Mouse (Mus musculus): Measurements from ENCODE around the gene Golga2. TPM values are rescaled to one million over a fixed set of nuclear protein-coding genes. Genes with fewer than 3 reads are reported as not detected.

Gene Golga2
- total and polyA plus RNA-seq, 2 experiments from 2014 or later, result 24.4 to 55.8 TPM

DNA sequence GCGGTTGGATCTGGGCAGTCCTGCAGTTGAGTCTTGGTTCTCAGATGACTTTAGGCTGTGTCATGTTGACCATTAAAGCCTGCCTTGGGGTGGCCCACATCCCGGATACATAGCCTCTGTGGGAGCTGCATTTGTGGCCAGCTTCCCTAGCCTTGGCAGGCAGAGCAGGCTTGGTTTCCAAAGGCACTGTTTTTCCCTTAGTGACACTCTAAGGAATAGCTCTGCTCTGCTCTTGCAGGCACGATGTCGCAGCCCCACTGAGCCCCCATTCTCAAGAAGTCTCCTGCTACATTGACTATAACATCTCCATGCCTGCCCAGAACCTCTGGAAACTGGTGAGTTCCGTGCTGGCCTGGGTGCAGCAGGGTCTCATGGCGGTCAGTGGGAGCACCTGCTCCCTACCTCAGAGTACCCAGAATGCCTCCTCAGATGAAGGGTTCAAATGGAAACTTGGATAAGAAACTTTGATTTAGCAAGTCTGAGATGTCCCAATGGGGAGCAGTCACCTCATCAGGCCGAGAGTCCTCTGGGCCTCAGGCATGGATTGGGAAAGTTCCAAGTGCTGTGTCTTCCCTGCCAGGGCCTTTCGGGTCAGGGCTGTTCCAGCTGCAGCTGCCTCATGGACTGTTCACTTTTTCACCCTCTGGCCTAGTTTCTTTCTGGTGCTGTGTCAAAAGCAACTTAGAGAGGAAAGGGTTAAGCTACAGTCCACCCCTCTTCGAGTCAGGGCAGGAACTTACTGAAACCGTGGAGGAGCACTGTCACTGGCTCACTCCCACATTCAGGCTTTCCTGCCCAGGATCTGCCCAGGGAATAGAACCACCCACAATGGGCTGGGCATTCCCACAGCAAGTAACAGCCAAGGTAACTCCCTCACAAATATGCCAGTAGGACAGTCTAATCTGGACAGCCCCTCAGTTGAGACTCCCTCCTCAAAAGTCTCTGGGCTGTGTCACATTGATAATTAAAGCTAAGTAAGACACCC, 38.5 kb upstream of the Golga2 start:
- H3K36me3 ChIP-seq (ENCODE audit: insufficient read depth, low read length), result peaks cover 56% of the 10 kb centered on the region; the same call in 1 of the 2 replicates
- WGBS, result 80% methylated on average over 10 of the region's 10 CpGs
- ATAC-seq, result no peak

GRCm38 (mm10) chr2:32251791-32252527, 35.2 kb upstream of the Golga2 start:
- no peak overlapping the region for H3K9ac ChIP-seq (replicated peaks; ENCODE audit: low read length)
- DNase-seq (ENCODE audit: low spot score) (no peak), ATAC-seq (no peak)
- H3K4me2 ChIP-seq (ENCODE audit: low read depth, low read length), result no peak overlapping the region
- no peaks in the 10 kb centered on the region for H3K27me3 ChIP-seq (ENCODE audit: insufficient read depth, low read length)
- no peaks in the 10 kb centered on the region for H3K4me1 ChIP-seq (ENCODE audit: insufficient read depth, low read length)
- H3K27ac ChIP-seq, result no peak overlapping the region
- H3K4me3 ChIP-seq (ENCODE audit: low read length), result no peak overlapping the region
- 84% methylated on average over 12 of the region's 12 CpGs for WGBS
- no peaks in the 10 kb centered on the region for H3K9me3 ChIP-seq (ENCODE audit: low read length)
- peaks cover 62% of the 10 kb centered on the region; the same call in 1 of the 2 replicates for H3K36me3 ChIP-seq (ENCODE audit: insufficient read depth, low read length)
- TF ChIP-seq CTCF (IDR thresholded peaks at IDR 0.05; ENCODE audit: low read depth), result no peak

More for the DNA sequence above, 38.5 kb upstream of the Golga2 start:
- no peak overlapping the region for H3K4me2 ChIP-seq (ENCODE audit: low read depth, low read length)
- no peaks in the 10 kb centered on the region for H3K27me3 ChIP-seq (ENCODE audit: insufficient read depth, low read length)
- H3K9ac ChIP-seq (replicated peaks; ENCODE audit: low read length), result no peak overlapping the region
- no peak for DNase-seq (ENCODE audit: low spot score)
- no peak overlapping the region for H3K4me3 ChIP-seq (ENCODE audit: low read length)
- no peaks in the 10 kb centered on the region for H3K4me1 ChIP-seq (ENCODE audit: insufficient read depth, low read length)
- no peak overlapping the region for H3K27ac ChIP-seq
- no peak for TF ChIP-seq CTCF (IDR thresholded peaks at IDR 0.05; ENCODE audit: low read depth)
- no peaks in the 10 kb centered on the region for H3K9me3 ChIP-seq (ENCODE audit: low read length)

- TF ChIP-seq CTCF (IDR thresholded peaks at IDR 0.05; ENCODE audit: low read depth), result no peak
- no peaks in the 10 kb centered on the region for H3K9me3 ChIP-seq (ENCODE audit: low read length)
- peaks cover 61% of the 10 kb centered on the region; the same call in 1 of the 2 replicates for H3K36me3 ChIP-seq (ENCODE audit: insufficient read depth, low read length)
- H3K9ac ChIP-seq (replicated peaks; ENCODE audit: low read length), result no peak overlapping the region
- H3K4me3 ChIP-seq (ENCODE audit: low read length), result no peak overlapping the region
- H3K4me2 ChIP-seq (ENCODE audit: low read depth, low read length), result no peak overlapping the region
- no peaks in the 10 kb centered on the region for H3K4me1 ChIP-seq (ENCODE audit: insufficient read depth, low read length)
- DNase-seq (ENCODE audit: low spot score) (no peak), ATAC-seq (no peak)
- H3K27me3 ChIP-seq (ENCODE audit: insufficient read depth, low read length), result no peaks in the 10 kb centered on the region
- 94% methylated on average over 5 of the region's 5 CpGs for WGBS
- no peak overlapping the region for H3K27ac ChIP-seq
These were observed 34.5 kb upstream of the Golga2 start for GRCm38 (mm10) chr2:32252658-32253057.

- H3K9ac ChIP-seq (replicated peaks; ENCODE audit: low read length), result no peak overlapping the region
- H3K4me2 ChIP-seq (ENCODE audit: low read depth, low read length), result no peak overlapping the region
- H3K27me3 ChIP-seq (ENCODE audit: insufficient read depth, low read length), result no peaks in the 10 kb centered on the region
- 94% methylated on average over 1 of the region's 1 CpGs for WGBS
- H3K36me3 ChIP-seq (ENCODE audit: insufficient read depth, low read length), result peaks cover 58% of the 10 kb centered on the region; the same call in 1 of the 2 replicates
- no peaks in the 10 kb centered on the region for H3K4me1 ChIP-seq (ENCODE audit: insufficient read depth, low read length)
- ATAC-seq, result no peak
- H3K4me3 ChIP-seq (ENCODE audit: low read length), result no peak overlapping the region
- no peaks in the 10 kb centered on the region for H3K9me3 ChIP-seq (ENCODE audit: low read length)
- no peak overlapping the region for H3K27ac ChIP-seq
- TF ChIP-seq CTCF (IDR thresholded peaks at IDR 0.05; ENCODE audit: low read depth), result no peak
- DNase-seq (ENCODE audit: low spot score), result no peak
These were observed 33.8 kb upstream of the Golga2 start for GRCm38 (mm10) chr2:32253352-32253751.

DNA sequence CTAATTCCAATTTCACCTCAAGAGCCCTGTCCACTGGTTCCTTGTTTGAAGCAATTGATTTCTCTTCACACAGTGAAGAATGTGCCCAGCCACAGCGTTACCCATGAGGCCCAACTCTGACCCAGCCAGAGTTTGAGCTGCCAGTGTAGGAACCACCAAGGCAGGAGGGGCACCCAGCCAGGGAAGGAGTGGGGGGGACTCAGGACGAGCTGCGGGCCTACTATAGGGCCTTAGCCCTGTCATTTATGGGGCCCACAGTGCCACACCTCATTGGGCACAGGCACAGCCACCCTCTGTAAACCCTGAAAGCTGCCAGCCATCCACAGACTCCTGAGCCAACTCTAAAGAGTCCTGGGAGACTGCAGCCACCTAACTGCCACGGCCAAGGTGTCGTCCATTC, 32.6 kb upstream of the Golga2 start:
- 88% methylated on average over 5 of the region's 5 CpGs for WGBS

DNA sequence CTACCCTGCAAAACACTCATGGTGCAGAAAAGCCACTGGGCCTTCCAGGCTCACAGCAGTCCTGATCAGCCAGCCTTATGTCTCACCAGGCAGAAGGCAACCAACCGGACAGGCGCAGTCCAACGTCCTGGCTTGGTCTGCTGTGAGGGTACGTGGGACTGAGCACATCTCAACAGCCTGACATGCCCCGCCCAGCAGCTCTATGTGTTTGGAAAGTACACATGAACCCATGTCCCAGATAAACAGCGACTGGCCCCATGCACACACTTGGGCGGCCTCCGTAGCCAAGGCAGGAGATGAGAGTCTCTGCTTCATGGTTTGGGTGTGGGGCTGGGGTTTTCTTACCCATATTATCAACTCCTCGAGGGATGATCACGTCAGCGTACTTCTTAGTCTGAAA, 30.9 kb upstream of the Golga2 start:
- no peak for DNase-seq (ENCODE audit: low spot score)
- Histone ChIP-seq H3K27me3 (ENCODE audit: insufficient read depth, low read length) (no peaks in the 10 kb centered on the region), H3K27ac (no peak overlapping the region), H3K4me2 (ENCODE audit: low read depth, low read length) (no peak overlapping the region), H3K36me3 (ENCODE audit: insufficient read depth, low read length) (peaks cover 49% of the 10 kb centered on the region; the same call in 1 of the 2 replicates), H3K9ac (replicated peaks; ENCODE audit: low read length) (no peak overlapping the region), H3K4me3 (ENCODE audit: low read length) (no peak overlapping the region), H3K4me1 (ENCODE audit: insufficient read depth, low read length) (peaks cover 6% of the 10 kb centered on the region; the same call in 1 of the 2 replicates), H3K9me3 (ENCODE audit: low read length) (no peaks in the 10 kb centered on the region)
- WGBS, result 92% methylated on average over 11 of the region's 11 CpGs
- no peak for TF ChIP-seq CTCF (IDR thresholded peaks at IDR 0.05; ENCODE audit: low read depth)
- ATAC-seq, result no peak

More for the DNA sequence above, 32.6 kb upstream of the Golga2 start:
- no peak overlapping the region for H3K4me3 ChIP-seq (ENCODE audit: low read length)
- no peaks in the 10 kb centered on the region for H3K27me3 ChIP-seq (ENCODE audit: insufficient read depth, low read length)
- TF ChIP-seq CTCF (IDR thresholded peaks at IDR 0.05; ENCODE audit: low read depth), result no peak
- H3K4me2 ChIP-seq (ENCODE audit: low read depth, low read length), result no peak overlapping the region
- no peak overlapping the region for H3K9ac ChIP-seq (replicated peaks; ENCODE audit: low read length)
- no peak overlapping the region for H3K27ac ChIP-seq
- H3K36me3 ChIP-seq (ENCODE audit: insufficient read depth, low read length), result peaks cover 57% of the 10 kb centered on the region; the same call in 1 of the 2 replicates
- peaks cover 6% of the 10 kb centered on the region; the same call in 1 of the 2 replicates for H3K4me1 ChIP-seq (ENCODE audit: insufficient read depth, low read length)
- ATAC-seq (no peak), DNase-seq (ENCODE audit: low spot score) (no peak)
- no peaks in the 10 kb centered on the region for H3K9me3 ChIP-seq (ENCODE audit: low read length)

Data from hindbrain, postnatal 0 days (tissue).